Mouse (Mus musculus): ENCODE results near the gene Fggy. TPM values are rescaled to one million over a fixed set of nuclear protein-coding genes. Genes with fewer than 3 reads are reported as not detected.

The Fggy gene
- polyA plus RNA-seq, 1 experiment = 10.8 TPM

DNA sequence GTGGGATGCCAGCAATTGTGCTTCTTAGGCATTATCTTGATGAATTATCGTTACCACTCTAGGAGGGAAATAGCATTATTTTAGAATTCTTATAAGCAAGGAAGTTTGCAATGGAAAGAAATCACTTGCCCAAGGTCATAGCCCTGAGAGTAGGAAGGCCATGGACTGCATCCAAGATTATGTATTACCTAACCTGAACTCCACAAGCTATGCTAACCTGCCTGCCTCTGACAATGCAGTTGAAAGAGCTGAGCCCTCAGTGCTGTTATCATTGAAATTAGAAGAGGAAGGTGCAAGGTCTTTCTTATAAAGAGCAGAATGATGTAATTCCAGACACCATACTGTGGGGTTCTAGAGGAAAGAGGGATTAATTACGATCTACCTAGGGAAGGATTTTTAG is 173.8 kb downstream of the Fggy start:
- TF ChIP-seq FOSL1 (IDR thresholded peaks at IDR 0.05; ENCODE audit: insufficient read depth, low read length, poor library complexity, severe bottlenecking) (no peak), USF1 (IDR thresholded peaks at IDR 0.05; ENCODE audit: low read depth) (no peak), MYOG (IDR thresholded peaks at IDR 0.05; ENCODE audit: control insufficient read depth, extremely low read depth, insufficient read length) (no peak), MYOD1 (IDR thresholded peaks at IDR 0.05; ENCODE audit: control insufficient read depth, insufficient read length, low read depth) (no peak), MAX (IDR thresholded peaks at IDR 0.05) (no peak), CTCF (IDR thresholded peaks at IDR 0.05; ENCODE audit: control insufficient read depth, insufficient read depth, insufficient read length) (no peak), CEBPB (IDR thresholded peaks at IDR 0.05; ENCODE audit: low read depth) (no peak)
- Histone ChIP-seq H3K79me3 (ENCODE audit: low read depth) (no peaks in the 10 kb centered on the region), H3K79me2 (ENCODE audit: control insufficient read depth, insufficient read depth) (no peaks in the 10 kb centered on the region)

DNA sequence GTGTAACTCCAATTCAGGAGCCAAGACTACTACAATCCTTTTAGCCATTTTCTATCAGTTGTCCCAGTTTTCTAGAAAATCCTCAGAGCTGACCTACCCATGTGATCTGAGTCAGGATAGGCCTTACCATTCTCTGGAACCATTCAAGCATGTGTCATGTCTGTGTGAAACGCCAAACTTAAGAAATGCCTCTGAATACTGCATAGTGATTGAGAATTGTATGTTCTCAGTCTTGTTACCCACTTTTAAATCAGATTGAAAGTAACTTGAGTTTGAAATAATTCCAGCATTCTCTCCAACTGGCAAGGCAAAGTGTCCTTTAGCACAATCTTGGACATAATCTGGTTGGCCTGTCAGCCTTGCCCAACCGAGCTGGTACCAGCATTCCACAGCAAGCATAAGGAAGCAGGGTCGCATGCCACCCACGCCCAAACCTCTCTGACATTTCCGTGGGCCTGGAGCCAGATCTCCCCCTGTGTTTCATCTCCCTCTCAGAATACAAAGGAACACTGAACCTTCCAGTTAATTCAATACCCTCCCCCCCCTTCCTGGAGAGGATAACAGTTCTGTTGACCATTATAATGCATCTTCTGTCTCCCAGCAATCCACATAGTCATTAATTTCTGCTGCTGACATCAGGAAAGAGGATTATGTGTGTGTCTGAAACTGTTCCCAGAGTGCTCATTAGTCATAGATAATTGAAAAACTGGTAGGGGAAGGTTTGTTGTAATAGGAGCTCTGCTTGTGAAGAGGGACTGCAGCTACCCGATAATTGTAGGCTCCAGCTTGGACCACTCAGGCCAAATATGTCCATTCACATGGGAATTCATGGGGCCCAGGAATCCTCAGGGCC is 176.3 kb downstream of the Fggy start:
- no peaks in the 10 kb centered on the region for H3K27me3 ChIP-seq (ENCODE audit: control insufficient read depth, insufficient read depth, insufficient read length)
- no peak overlapping the region for H3ac ChIP-seq (ENCODE audit: control insufficient read depth, insufficient read length, low read depth)
- no peaks in the 10 kb centered on the region for H3K36me3 ChIP-seq (ENCODE audit: control insufficient read depth, insufficient read depth)
- TF ChIP-seq CEBPB (IDR thresholded peaks at IDR 0.05; ENCODE audit: low read depth) (no peak), MYOD1 (IDR thresholded peaks at IDR 0.05; ENCODE audit: control insufficient read depth, insufficient read length, low read depth) (no peak), USF1 (IDR thresholded peaks at IDR 0.05; ENCODE audit: low read depth) (no peak), MAX (IDR thresholded peaks at IDR 0.05) (no peak), MYOG (IDR thresholded peaks at IDR 0.05; ENCODE audit: control insufficient read depth, extremely low read depth, insufficient read length) (no peak), CTCF (IDR thresholded peaks at IDR 0.05; ENCODE audit: control insufficient read depth, insufficient read depth, insufficient read length) (no peak), FOSL1 (IDR thresholded peaks at IDR 0.05; ENCODE audit: insufficient read depth, low read length, poor library complexity, severe bottlenecking) (no peak)
- no peaks in the 10 kb centered on the region for H3K79me2 ChIP-seq (ENCODE audit: control insufficient read depth, insufficient read depth)
- H3K4me3 ChIP-seq (ENCODE audit: insufficient read depth, poor library complexity, severe bottlenecking) = no peak overlapping the region
- no peaks in the 10 kb centered on the region for H3K79me3 ChIP-seq (ENCODE audit: low read depth)

More for the DNA sequence above, 173.8 kb downstream of the Fggy start:
- no peak overlapping the region for H3K4me3 ChIP-seq (ENCODE audit: insufficient read depth, poor library complexity, severe bottlenecking)
- H3K36me3 ChIP-seq (ENCODE audit: control insufficient read depth, insufficient read depth) = no peaks in the 10 kb centered on the region
- no peaks in the 10 kb centered on the region for H3K27me3 ChIP-seq (ENCODE audit: control insufficient read depth, insufficient read depth, insufficient read length)
- no peak overlapping the region for H3ac ChIP-seq (ENCODE audit: control insufficient read depth, insufficient read length, low read depth)

DNA sequence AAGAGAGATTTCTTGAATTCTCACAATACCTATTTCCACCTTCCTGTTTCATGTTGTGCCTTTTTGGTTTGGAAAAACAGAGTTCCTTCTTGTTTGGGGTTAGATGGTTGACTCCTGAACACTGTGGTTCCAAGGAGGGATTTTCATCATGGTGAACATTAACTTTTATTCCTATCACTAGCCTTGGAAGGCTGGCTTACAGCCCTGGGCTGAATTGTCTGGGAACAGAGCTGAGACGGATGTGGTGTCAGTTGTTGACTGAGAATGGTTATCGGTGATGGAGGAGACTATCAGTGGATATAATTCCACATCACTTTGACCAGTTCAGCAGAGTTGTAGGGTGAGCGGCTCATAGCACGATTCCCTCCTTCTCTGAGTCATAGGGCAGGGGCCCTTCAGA is 178.7 kb downstream of the Fggy start:
- Histone ChIP-seq H3K27me3 (ENCODE audit: control insufficient read depth, insufficient read depth, insufficient read length) (no peaks in the 10 kb centered on the region), H3K4me3 (ENCODE audit: insufficient read depth, poor library complexity, severe bottlenecking) (no peak overlapping the region), H3K79me3 (ENCODE audit: low read depth) (no peaks in the 10 kb centered on the region), H3K79me2 (ENCODE audit: control insufficient read depth, insufficient read depth) (no peaks in the 10 kb centered on the region), H3K36me3 (ENCODE audit: control insufficient read depth, insufficient read depth) (no peaks in the 10 kb centered on the region), H3ac (ENCODE audit: control insufficient read depth, insufficient read length, low read depth) (no peak overlapping the region)
- TF ChIP-seq MYOD1 (IDR thresholded peaks at IDR 0.05; ENCODE audit: control insufficient read depth, insufficient read length, low read depth) = no peak
- no peak for TF ChIP-seq CTCF (IDR thresholded peaks at IDR 0.05; ENCODE audit: control insufficient read depth, insufficient read depth, insufficient read length)
- TF ChIP-seq MAX (IDR thresholded peaks at IDR 0.05) = no peak
- no peak for TF ChIP-seq CEBPB (IDR thresholded peaks at IDR 0.05; ENCODE audit: low read depth)
- TF ChIP-seq USF1 (IDR thresholded peaks at IDR 0.05; ENCODE audit: low read depth) = no peak
- no peak for TF ChIP-seq FOSL1 (IDR thresholded peaks at IDR 0.05; ENCODE audit: insufficient read depth, low read length, poor library complexity, severe bottlenecking)
- TF ChIP-seq MYOG (IDR thresholded peaks at IDR 0.05; ENCODE audit: control insufficient read depth, extremely low read depth, insufficient read length) = no peak

DNA sequence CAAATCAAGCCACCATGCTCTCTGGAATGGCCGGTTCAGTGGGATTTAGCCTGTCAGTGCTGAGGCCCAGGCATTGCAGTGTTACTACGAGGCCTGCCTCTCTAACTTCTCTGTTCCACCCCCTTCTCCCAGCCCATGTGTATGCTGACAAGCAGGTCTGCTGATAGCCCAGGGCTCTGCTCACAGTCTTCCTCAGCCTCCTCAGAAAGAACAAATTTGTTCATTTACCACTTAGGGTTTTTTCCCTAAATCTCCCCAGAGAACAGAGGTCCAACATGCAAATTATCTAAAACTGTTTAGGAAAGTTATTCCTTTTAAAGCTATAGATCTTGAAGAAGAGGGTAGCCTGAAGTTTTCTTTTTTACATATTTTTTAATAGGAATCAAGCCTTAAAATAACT is 179.4 kb downstream of the Fggy start:
- H3K79me3 ChIP-seq (ENCODE audit: low read depth) = no peaks in the 10 kb centered on the region
- H3K27me3 ChIP-seq (ENCODE audit: control insufficient read depth, insufficient read depth, insufficient read length) = no peaks in the 10 kb centered on the region
- H3K79me2 ChIP-seq (ENCODE audit: control insufficient read depth, insufficient read depth) = no peaks in the 10 kb centered on the region
- no peak for TF ChIP-seq MYOD1 (IDR thresholded peaks at IDR 0.05; ENCODE audit: control insufficient read depth, insufficient read length, low read depth)
- TF ChIP-seq CEBPB (IDR thresholded peaks at IDR 0.05; ENCODE audit: low read depth) = no peak
- no peak for TF ChIP-seq MYOG (IDR thresholded peaks at IDR 0.05; ENCODE audit: control insufficient read depth, extremely low read depth, insufficient read length)
- no peak for TF ChIP-seq FOSL1 (IDR thresholded peaks at IDR 0.05; ENCODE audit: insufficient read depth, low read length, poor library complexity, severe bottlenecking)
- TF ChIP-seq USF1 (IDR thresholded peaks at IDR 0.05; ENCODE audit: low read depth) = no peak
- no peak for TF ChIP-seq CTCF (IDR thresholded peaks at IDR 0.05; ENCODE audit: control insufficient read depth, insufficient read depth, insufficient read length)
- no peak for TF ChIP-seq MAX (IDR thresholded peaks at IDR 0.05)
- H3K4me3 ChIP-seq (ENCODE audit: insufficient read depth, poor library complexity, severe bottlenecking) = no peak overlapping the region
- no peaks in the 10 kb centered on the region for H3K36me3 ChIP-seq (ENCODE audit: control insufficient read depth, insufficient read depth)
- H3ac ChIP-seq (ENCODE audit: control insufficient read depth, insufficient read length, low read depth) = no peak overlapping the region

DNA sequence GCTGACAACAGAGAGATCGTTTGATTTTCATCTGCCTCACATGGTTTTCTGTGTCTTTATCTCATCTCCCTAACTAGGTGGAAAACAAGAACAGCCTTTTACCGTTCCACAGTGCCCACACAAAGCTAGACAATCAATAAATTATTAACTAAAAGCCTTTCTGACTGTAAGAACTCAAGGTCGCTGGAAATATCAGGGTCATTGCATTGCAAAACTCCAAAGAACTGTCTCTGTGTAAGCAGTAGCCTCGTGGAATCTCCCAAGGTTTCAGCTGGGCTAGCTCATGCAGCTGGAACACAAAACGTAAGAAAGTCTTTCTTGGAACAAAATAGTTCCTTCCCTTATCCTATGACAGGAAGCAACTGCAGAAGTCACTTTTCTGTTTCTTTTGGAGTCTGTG is 180.9 kb downstream of the Fggy start:
- no peak overlapping the region for H3K4me3 ChIP-seq (ENCODE audit: insufficient read depth, poor library complexity, severe bottlenecking)
- TF ChIP-seq CTCF (IDR thresholded peaks at IDR 0.05; ENCODE audit: control insufficient read depth, insufficient read depth, insufficient read length) (no peak), FOSL1 (IDR thresholded peaks at IDR 0.05; ENCODE audit: insufficient read depth, low read length, poor library complexity, severe bottlenecking) (no peak), MAX (IDR thresholded peaks at IDR 0.05) (no peak), USF1 (IDR thresholded peaks at IDR 0.05; ENCODE audit: low read depth) (no peak), MYOG (IDR thresholded peaks at IDR 0.05; ENCODE audit: control insufficient read depth, extremely low read depth, insufficient read length) (no peak), CEBPB (IDR thresholded peaks at IDR 0.05; ENCODE audit: low read depth) (no peak), MYOD1 (IDR thresholded peaks at IDR 0.05; ENCODE audit: control insufficient read depth, insufficient read length, low read depth) (no peak)
- H3K27me3 ChIP-seq (ENCODE audit: control insufficient read depth, insufficient read depth, insufficient read length) = no peaks in the 10 kb centered on the region
- H3K79me3 ChIP-seq (ENCODE audit: low read depth) = no peaks in the 10 kb centered on the region
- no peaks in the 10 kb centered on the region for H3K79me2 ChIP-seq (ENCODE audit: control insufficient read depth, insufficient read depth)
- no peaks in the 10 kb centered on the region for H3K36me3 ChIP-seq (ENCODE audit: control insufficient read depth, insufficient read depth)
- no peak overlapping the region for H3ac ChIP-seq (ENCODE audit: control insufficient read depth, insufficient read length, low read depth)
